Mouse (Mus musculus) liver, postnatal 0 days (tissue): Measurements from ENCODE around the gene Gadd45b. TPM values are rescaled to one million over a fixed set of nuclear protein-coding genes. Genes with fewer than 3 reads are reported as not detected.

ENCODE experiments used
- ATAC-seq: fragments of 200-750 bp; cut with Nextera tagmentation; 2 replicates; pipeline ENCODE4 v1.8.0; 2017; ENCODE audit warnings: mild to moderate bottlenecking, moderate library complexity
- DNase-seq: peaks from one replicate; pipeline ENCODE4 v3.0.0-alpha.2; 2016
- H3K27ac ChIP-seq: fragments of 300-500 bp; sonication (generic); 2 replicates; pipeline ENCODE4 v1.5.1; 2014; ENCODE audit warnings: antibody characterized with exemption, moderate library complexity, mild to moderate bottlenecking, low read depth
- H3K27me3 ChIP-seq: fragments of 300-500 bp; sonication (generic); 2 replicates; pipeline ENCODE4 v1.6.1; 2014; ENCODE audit warnings: low read length, control low read depth, mixed read lengths; ENCODE audit not compliant: insufficient read depth
- H3K36me3 ChIP-seq: fragments of 300-500 bp; sonication (generic); replicated peaks from 2 replicates; pipeline ENCODE4 v1.6.1; 2014; ENCODE audit warnings: mild to moderate bottlenecking, control low read depth, low read length, moderate library complexity, mixed read lengths; ENCODE audit not compliant: insufficient read depth
- H3K4me1 ChIP-seq: fragments of 300-500 bp; sonication (generic); 2 replicates; pipeline ENCODE4 v1.6.1; 2014; ENCODE audit warnings: antibody characterized with exemption, mild to moderate bottlenecking, control low read depth; ENCODE audit not compliant: insufficient read depth
- H3K4me2 ChIP-seq: fragments of 300-500 bp; sonication (generic); 2 replicates; pipeline ENCODE4 v1.6.1; 2014; ENCODE audit warnings: low read depth, mild to moderate bottlenecking, low read length, moderate library complexity, mixed read lengths
- H3K4me3 ChIP-seq: fragments of 300-500 bp; sonication (generic); 2 replicates; pipeline ENCODE4 v1.5.1; 2014; ENCODE audit warnings: low read depth, low read length
- H3K9ac ChIP-seq: fragments of 300-500 bp; sonication (generic); replicated peaks from 2 replicates; pipeline ENCODE4 v1.6.1; 2014; ENCODE audit warnings: mild to moderate bottlenecking, moderate library complexity
- H3K9me3 ChIP-seq: fragments of 300-500 bp; sonication (generic); 2 replicates; pipeline ENCODE4 v1.6.1; 2016; ENCODE audit warnings: mild to moderate bottlenecking, control low read depth, low read length, mixed read lengths
- CTCF ChIP-seq: sonication (generic); IDR thresholded peaks from 2 replicates; pipeline ENCODE4 v1.5.1; 2016; ENCODE audit warnings: antibody characterized with exemption, low read depth
- EP300 ChIP-seq: IDR thresholded peaks from 2 replicates; pipeline ENCODE4 v1.6.1; 2016; ENCODE audit warnings: antibody characterized with exemption, low read depth, mild to moderate bottlenecking
- WGBS: fragments of 180-500 bp; shearing (Covaris S2); extraction: QIAGEN DNeasy Blood & Tissue Kit; methylation state at CpG from one replicate; pipeline ENCODE4 v1.1.7; 2014; ENCODE audit not compliant: insufficient replicate concordance; 5-methylcytosine and 5-hydroxymethylcytosine counted together
- polyA plus RNA-seq: library from polyadenylated mRNA; unstranded; fragments of >200 nt; fragmentation: Nextera tagmentation; extraction: Ambion mirVana; gene quantifications from 2 replicates; pipeline ENCODE4 v1.2.1, GENCODE M21; 2015

Gadd45b gene
- polyA plus RNA-seq, 1 experiment from 2014 or later = 18.7 TPM

DNA sequence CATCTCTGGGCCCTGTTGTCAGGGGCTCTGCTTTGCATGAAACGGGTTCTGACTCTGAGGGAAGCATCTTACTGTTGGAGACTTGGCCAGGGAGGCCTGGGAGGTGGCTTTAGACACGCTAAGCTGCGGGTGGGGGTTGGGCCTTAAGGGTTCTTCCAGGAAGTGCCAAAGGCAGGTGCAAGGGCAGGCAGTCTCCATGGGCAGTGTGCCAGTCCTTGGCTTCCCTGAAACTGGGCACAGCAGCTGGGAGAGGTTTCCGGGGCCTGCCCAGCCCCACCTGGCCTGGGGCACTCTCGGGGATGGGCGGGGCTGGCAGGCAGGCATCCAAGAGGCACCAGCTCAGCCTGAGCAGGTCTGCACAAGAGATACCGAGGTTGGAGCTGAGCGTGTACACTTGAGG lies 7.8 kb downstream of the Gadd45b start:
- no peak for TF ChIP-seq CTCF
- no peak for TF ChIP-seq EP300
- peaks cover 22% of the 10 kb centered on the region for H3K27me3 ChIP-seq
- peaks cover 71% of the 10 kb centered on the region for H3K4me1 ChIP-seq
- H3K9me3 ChIP-seq = no peaks in the 10 kb centered on the region
- WGBS = 22% methylated on average over 8 of the region's 8 CpGs
- H3K27ac ChIP-seq = no peak overlapping the region
- no peak overlapping the region for H3K9ac ChIP-seq
- H3K4me3 ChIP-seq = no peak overlapping the region
- DNase-seq (peak; percentile 58), ATAC-seq (no peak)
- H3K4me2 ChIP-seq = no peak overlapping the region
- H3K36me3 ChIP-seq = no peaks in the 10 kb centered on the region

DNA sequence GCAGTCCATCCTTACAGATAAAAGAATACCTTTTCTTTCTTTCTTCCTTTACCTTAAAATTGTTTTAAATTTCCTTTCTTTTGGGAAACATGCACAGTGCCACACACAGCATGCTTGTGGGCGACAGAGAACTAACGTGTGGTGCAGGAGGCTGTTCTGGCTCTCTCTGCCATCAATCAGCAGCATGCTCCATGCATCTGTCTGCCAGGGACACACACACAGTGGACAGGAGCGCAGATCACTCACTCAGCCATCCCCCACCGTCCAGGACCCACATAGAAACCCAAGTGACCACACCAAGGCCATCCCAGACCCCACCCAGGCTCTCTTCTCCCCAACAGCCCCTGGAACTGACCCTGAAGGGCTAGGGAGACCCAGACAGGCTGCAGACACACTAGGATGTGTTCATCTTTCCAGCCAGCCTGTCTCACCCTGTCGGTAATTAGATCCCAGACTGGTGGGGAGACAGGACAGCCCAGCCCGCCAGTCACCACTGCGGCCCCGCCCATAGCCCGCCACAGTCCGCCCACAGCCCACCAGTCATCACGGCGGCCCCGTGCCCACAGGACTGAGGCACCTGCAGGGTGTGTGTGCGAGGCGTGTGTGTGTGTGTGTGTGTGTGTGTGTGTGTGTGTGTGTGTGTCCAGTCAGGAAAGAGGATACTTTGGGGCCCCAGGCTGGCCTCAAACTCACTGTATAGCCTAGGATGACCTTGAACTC lies 9.1 kb downstream of the Gadd45b start:
- no peak overlapping the region for H3K27ac ChIP-seq

DNA sequence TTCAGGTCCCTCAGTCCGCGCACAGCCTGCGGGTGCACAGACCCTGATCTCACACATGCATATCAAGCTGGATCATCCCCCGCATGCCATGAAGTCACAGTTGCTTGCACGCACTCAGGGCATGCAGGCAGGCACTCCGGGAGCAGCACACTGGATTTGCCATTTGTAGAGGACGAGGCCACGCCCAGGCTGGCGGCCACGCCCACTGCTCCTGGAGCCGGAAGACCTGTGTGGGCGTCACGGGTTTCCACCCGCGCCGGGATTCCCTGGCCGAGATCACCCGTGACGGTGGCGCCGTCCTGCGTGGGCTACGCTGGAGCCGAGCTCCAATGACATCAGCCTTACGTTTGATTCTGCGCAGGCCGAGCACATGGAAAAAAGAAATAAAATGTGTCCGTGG lies 9.8 kb downstream of the Gadd45b start:
- Histone ChIP-seq H3K4me2 (peak overlapping the region; percentile 87), H3K27ac (0 out of 2 replicates have a peak overlapping the region, but pooled peaks have one; percentile 22), H3K4me3 (peak overlapping the region; percentile 30), H3K4me1 (peaks cover 58% of the 10 kb centered on the region), H3K27me3 (peaks cover 8% of the 10 kb centered on the region; the same call in 1 of the 2 replicates), H3K36me3 (no peaks in the 10 kb centered on the region), H3K9me3 (no peaks in the 10 kb centered on the region), H3K9ac (peak overlapping the region; percentile 41; the same call in 1 of the 2 replicates)
- 4% methylated on average over 28 of the region's 28 CpGs for WGBS
- DNase-seq (peak; percentile 89), ATAC-seq (peak; percentile 53)
- TF ChIP-seq CTCF (no peak), EP300 (no peak)

More for the DNA sequence above, 9.1 kb downstream of the Gadd45b start:
- no peak for TF ChIP-seq EP300
- no peak for TF ChIP-seq CTCF
- H3K36me3 ChIP-seq = no peaks in the 10 kb centered on the region
- no peak overlapping the region for H3K9ac ChIP-seq
- H3K4me3 ChIP-seq = peak overlapping the region; percentile 30; the same call in 1 of the 2 replicates
- DNase-seq = peak; percentile 34
- peaks cover 62% of the 10 kb centered on the region for H3K4me1 ChIP-seq
- WGBS = 22% methylated on average over 15 of the region's 15 CpGs
- no peaks in the 10 kb centered on the region for H3K9me3 ChIP-seq
- H3K27me3 ChIP-seq = peaks cover 11% of the 10 kb centered on the region
- H3K4me2 ChIP-seq = peak overlapping the region; percentile 87
- 0 out of 2 replicates have a peak, but pooled peaks have one; percentile 3 for ATAC-seq

DNA sequence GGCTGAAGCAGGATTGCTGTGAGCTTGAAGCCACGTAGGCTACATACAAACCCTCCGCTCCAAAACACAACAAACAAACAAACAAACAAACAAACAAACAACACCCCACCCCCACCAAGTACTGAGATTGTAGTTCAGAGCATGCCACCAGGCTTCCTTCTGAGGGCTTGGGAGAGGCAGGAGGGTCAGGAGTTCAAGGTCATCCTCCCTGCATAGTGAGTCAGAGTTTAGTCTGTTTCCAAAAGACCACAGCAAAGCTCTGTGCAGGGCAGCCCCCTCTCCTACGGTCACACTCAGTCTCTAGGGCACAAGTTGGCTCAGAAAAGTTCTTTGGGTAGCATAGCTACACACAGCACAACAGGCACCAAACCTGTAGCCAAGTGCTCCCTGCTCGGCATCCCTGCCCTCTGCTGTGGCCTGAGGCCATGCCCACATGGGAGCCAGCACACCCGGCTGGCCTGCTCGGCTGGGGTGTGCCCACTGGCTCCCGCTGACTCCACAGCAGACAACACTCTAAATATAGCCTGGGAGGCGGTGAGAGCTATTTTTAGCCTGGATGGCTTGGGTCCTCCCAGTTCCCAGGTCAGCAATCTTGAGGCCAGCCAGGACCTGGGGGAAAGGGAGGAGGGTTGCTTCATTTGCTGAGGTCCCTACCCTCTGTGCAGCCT lies 10.6 kb downstream of the Gadd45b start:
- Histone ChIP-seq H3K9ac (0 out of 2 replicates have a peak overlapping the region, but pooled peaks have one; percentile 41), H3K36me3 (no peaks in the 10 kb centered on the region), H3K27ac (0 out of 2 replicates have a peak overlapping the region, but pooled peaks have one; percentile 34), H3K4me3 (no peak overlapping the region), H3K9me3 (no peaks in the 10 kb centered on the region), H3K4me2 (peak overlapping the region; percentile 87), H3K4me1 (peaks cover 51% of the 10 kb centered on the region), H3K27me3 (peaks cover 8% of the 10 kb centered on the region; the same call in 1 of the 2 replicates)
- WGBS = 23% methylated on average over 8 of the region's 8 CpGs
- peak; percentile 46 for ATAC-seq
- no peak for TF ChIP-seq CTCF
- TF ChIP-seq EP300 = no peak
- peak; percentile 40 for DNase-seq

DNA sequence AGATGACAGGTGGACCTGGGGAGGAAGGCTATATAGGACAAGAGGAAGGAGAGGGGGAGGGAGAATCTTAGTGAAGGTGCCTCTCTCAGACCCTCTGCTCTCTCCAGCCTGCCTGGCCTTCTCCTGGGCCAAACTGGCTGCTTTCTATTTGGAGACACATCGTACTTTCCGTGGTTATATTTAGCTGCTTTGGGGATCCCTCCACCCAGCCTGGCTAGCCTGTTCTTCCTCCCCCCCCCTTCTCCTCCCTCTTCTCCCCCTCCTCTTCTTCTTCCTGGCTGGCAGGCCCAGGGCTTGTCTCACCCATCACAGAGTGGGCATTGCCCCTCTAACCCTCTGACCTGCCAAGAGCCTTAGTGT lies 11.1 kb downstream of the Gadd45b start:
- H3K27me3 ChIP-seq = peaks cover 8% of the 10 kb centered on the region; the same call in 1 of the 2 replicates
- no peak for ATAC-seq
- H3K4me2 ChIP-seq = no peak overlapping the region
- no peak for DNase-seq
- no peaks in the 10 kb centered on the region for H3K36me3 ChIP-seq
- H3K9ac ChIP-seq = 0 out of 2 replicates have a peak overlapping the region, but pooled peaks have one; percentile 26
- 34% methylated on average over 2 of the region's 2 CpGs for WGBS
- H3K27ac ChIP-seq = 0 out of 2 replicates have a peak overlapping the region, but pooled peaks have one; percentile 34
- H3K4me3 ChIP-seq = no peak overlapping the region
- TF ChIP-seq EP300 (no peak), CTCF (no peak)
- H3K4me1 ChIP-seq = peaks cover 49% of the 10 kb centered on the region
- H3K9me3 ChIP-seq = no peaks in the 10 kb centered on the region

DNA sequence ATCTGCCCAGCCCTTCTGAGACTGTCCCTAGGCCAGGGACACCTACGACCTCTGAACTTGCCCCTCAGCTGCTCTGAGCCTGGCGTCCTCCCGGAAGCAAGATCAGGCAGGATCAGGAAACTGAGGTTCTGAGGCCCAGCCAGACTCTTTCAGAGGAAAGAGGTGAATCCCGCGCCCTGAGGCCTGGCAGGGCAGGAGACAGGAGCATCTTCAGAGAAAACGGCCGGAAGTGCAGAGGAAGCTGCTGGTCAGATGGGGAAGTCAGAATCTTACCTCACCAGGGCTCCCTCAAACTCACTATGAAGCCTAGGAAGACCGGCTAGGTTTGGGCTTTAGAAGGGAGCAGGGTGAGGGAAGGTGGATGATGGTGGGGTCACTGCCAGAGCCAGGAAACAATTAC lies 13.0 kb downstream of the Gadd45b start:
- H3K27me3 ChIP-seq = no peaks in the 10 kb centered on the region
- H3K4me2 ChIP-seq = no peak overlapping the region
- peak overlapping the region; percentile 46 for H3K27ac ChIP-seq
- no peaks in the 10 kb centered on the region for H3K9me3 ChIP-seq
- H3K4me1 ChIP-seq = peaks cover 38% of the 10 kb centered on the region
- H3K4me3 ChIP-seq = no peak overlapping the region
- no peak overlapping the region for H3K9ac ChIP-seq
- no peak for ATAC-seq
- no peak for TF ChIP-seq EP300
- no peak for TF ChIP-seq CTCF
- H3K36me3 ChIP-seq = no peaks in the 10 kb centered on the region
- 26% methylated on average over 8 of the region's 8 CpGs for WGBS
- no peak for DNase-seq
